Mouse (Mus musculus) stomach, embryonic 16.5 days (tissue): ENCODE measurements at regions not wholly inside any gene's neighbourhood (a gene's known extent, or its start where the extent isn't known, plus 50 kb on each side); places are given as distances from the start of the nearest gene placed in this dataset.
A peak's percentile ranks its signal among the peaks of the same experiment; 100 is the strongest.

ENCODE experiments used
- ATAC-seq: fragments of 200-750 bp; cut with Nextera tagmentation; 2 replicates; pipeline ENCODE4 v1.8.0; 2017; ENCODE audit warnings: moderate number of reproducible peaks, moderate TSS enrichment; ENCODE audit not compliant: insufficient read depth, low FRiP score
- H3K27ac ChIP-seq: fragments of 300-500 bp; sonication (generic); 2 replicates; pipeline ENCODE4 v1.5.1; 2014; ENCODE audit warnings: low read length
- H3K27me3 ChIP-seq: fragments of 300-500 bp; sonication (generic); 2 replicates; pipeline ENCODE4 v1.6.1; 2014; ENCODE audit warnings: low read length, control low read depth, mixed read lengths; ENCODE audit not compliant: control insufficient read depth, insufficient read depth
- H3K36me3 ChIP-seq: fragments of 300-500 bp; sonication (generic); 2 replicates; pipeline ENCODE4 v1.6.1; 2014; ENCODE audit warnings: low read length; ENCODE audit not compliant: control insufficient read depth, insufficient read depth
- H3K4me1 ChIP-seq: fragments of 300-500 bp; sonication (generic); 2 replicates; pipeline ENCODE4 v1.6.1; 2014; ENCODE audit warnings: low read length, control low read depth, mixed read lengths; ENCODE audit not compliant: control insufficient read depth, insufficient read depth
- H3K4me2 ChIP-seq: fragments of 300-500 bp; sonication (generic); 2 replicates; pipeline ENCODE4 v1.6.1; 2014; ENCODE audit warnings: low read depth, low read length, mixed read lengths
- H3K4me3 ChIP-seq: fragments of 300-500 bp; sonication (generic); replicated peaks from 2 replicates; pipeline ENCODE4 v1.5.1; 2014; ENCODE audit warnings: mild to moderate bottlenecking, low read length
- H3K9ac ChIP-seq: fragments of 300-500 bp; sonication (generic); 2 replicates; pipeline ENCODE4 v1.6.1; 2014; ENCODE audit warnings: low read length
- H3K9me3 ChIP-seq: fragments of 300-500 bp; sonication (generic); replicated peaks from 2 replicates; pipeline ENCODE4 v1.6.1; 2016; ENCODE audit warnings: low read length, control low read depth; ENCODE audit not compliant: control insufficient read depth
- WGBS: fragments of 180-500 bp; shearing (Covaris S2); extraction: QIAGEN DNeasy Blood & Tissue Kit; methylation state at CpG from one replicate; pipeline ENCODE4 v1.1.7; 2014; 5-methylcytosine and 5-hydroxymethylcytosine counted together

- Histone ChIP-seq H3K4me3 (no peak overlapping the region), H3K9ac (no peak overlapping the region), H3K9me3 (no peaks in the 10 kb centered on the region), H3K27ac (no peak overlapping the region), H3K27me3 (no peaks in the 10 kb centered on the region), H3K4me2 (no peak overlapping the region), H3K36me3 (no peaks in the 10 kb centered on the region), H3K4me1 (no peaks in the 10 kb centered on the region)
- WGBS: 54% methylated on average over 5 of the region's 5 CpGs
- ATAC-seq: no peak
Observed at GRCm38 (mm10) chr1:185117711-185118110, 86.2 kb upstream of the Rab3gap2 start.

GRCm38 (mm10) chr1:185113687-185114086, 90.2 kb upstream of the Rab3gap2 start:
- no peak for ATAC-seq
- Histone ChIP-seq H3K36me3 (no peaks in the 10 kb centered on the region), H3K27me3 (no peaks in the 10 kb centered on the region), H3K9ac (no peak overlapping the region), H3K4me3 (no peak overlapping the region), H3K27ac (no peak overlapping the region), H3K9me3 (no peaks in the 10 kb centered on the region), H3K4me2 (no peak overlapping the region), H3K4me1 (no peaks in the 10 kb centered on the region)
- 64% methylated on average over 6 of the region's 6 CpGs for WGBS

DNA sequence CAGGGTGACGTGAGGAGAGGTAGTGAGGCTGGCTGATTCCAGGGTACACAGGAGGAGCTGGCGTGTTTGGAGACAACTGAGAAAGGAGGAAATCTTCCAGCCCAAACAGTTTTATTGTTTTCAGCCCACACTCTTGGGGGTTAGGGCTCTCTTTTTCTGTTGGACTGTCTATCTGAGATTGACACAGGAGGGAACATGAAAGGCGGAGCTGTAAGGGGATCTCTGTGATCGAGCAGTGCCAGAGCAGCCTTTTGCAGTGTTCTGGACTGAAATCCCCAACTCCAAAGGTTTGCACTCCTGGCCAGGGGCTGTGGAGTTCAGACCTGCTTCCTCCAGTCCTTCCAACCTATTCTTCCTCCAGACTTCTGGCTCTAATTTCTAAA, 91.9 kb upstream of the Rab3gap2 start:
- WGBS: 67% methylated on average over 4 of the region's 4 CpGs
- no peak for ATAC-seq
- no peaks in the 10 kb centered on the region for H3K36me3 ChIP-seq
- no peaks in the 10 kb centered on the region for H3K27me3 ChIP-seq
- H3K4me3 ChIP-seq: no peak overlapping the region
- H3K4me2 ChIP-seq: no peak overlapping the region
- no peak overlapping the region for H3K9ac ChIP-seq
- no peak overlapping the region for H3K27ac ChIP-seq
- no peaks in the 10 kb centered on the region for H3K9me3 ChIP-seq
- no peaks in the 10 kb centered on the region for H3K4me1 ChIP-seq

DNA sequence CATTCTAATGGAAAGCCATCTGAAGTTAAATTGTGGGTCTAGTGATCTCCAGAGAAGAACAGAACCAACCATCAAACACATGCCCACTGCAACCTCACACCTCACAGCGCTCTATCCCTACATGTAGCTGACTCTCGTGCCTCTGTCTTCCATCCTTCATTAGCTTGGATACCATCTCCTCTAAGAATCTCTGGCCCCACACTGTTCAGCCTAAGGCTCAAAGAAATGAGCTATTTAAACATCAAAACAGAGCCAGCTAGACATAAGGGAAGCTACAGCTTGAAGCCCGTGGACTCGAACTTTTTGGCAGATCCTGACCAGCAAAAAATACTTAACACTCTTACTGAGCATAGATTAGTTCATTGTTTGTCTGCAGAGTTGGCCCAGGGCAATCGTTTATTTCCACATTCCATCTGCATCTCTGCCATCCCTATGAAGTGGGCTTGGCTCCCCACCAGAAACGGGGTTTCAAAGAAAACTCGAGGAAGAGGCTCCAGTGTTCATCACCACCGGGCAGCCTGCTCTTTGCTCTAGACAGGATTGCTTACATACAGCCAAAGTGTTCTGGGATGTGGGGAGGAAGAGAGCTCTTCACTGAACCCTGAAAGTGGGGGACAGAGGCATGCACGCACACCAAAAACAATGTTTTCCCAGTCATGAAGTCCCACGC, 92.4 kb upstream of the Rab3gap2 start:
- Histone ChIP-seq H3K36me3 (no peaks in the 10 kb centered on the region), H3K4me3 (no peak overlapping the region), H3K9me3 (no peaks in the 10 kb centered on the region), H3K4me1 (no peaks in the 10 kb centered on the region), H3K9ac (no peak overlapping the region), H3K27me3 (no peaks in the 10 kb centered on the region), H3K27ac (no peak overlapping the region), H3K4me2 (no peak overlapping the region)
- 56% methylated on average over 10 of the region's 10 CpGs for WGBS
- ATAC-seq: no peak

- Histone ChIP-seq H3K9me3 (no peaks in the 10 kb centered on the region), H3K36me3 (no peaks in the 10 kb centered on the region), H3K27ac (no peak overlapping the region), H3K9ac (no peak overlapping the region), H3K27me3 (no peaks in the 10 kb centered on the region), H3K4me3 (no peak overlapping the region), H3K4me1 (no peaks in the 10 kb centered on the region), H3K4me2 (no peak overlapping the region)
- no peak for ATAC-seq
- WGBS: 66% methylated on average over 7 of the region's 7 CpGs
Observed at GRCm38 (mm10) chr1:185104945-185105884, 98.7 kb upstream of the Rab3gap2 start.

DNA sequence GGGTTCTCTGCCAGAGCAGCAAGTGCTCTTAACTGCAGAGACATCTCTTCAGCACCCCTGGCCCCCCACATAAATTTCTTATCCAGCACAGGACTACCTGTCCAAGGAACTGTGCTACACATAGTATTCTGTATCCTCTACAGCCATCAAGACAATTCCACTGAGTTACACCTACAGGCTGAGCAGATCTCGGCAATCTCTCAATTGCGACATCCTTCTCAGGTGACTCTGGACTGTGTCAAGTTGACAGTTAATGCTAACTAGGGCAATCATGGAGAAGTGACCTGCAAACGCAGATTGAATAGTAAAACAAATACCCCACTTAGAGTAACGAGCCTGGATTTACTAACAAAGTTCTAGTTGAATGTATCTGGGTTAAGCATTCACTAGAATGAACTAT, 100.1 kb upstream of the Rab3gap2 start:
- no peaks in the 10 kb centered on the region for H3K4me1 ChIP-seq
- H3K27ac ChIP-seq: no peak overlapping the region
- H3K4me2 ChIP-seq: no peak overlapping the region
- no peaks in the 10 kb centered on the region for H3K36me3 ChIP-seq
- no peak overlapping the region for H3K4me3 ChIP-seq
- no peak for ATAC-seq
- 46% methylated on average over 4 of the region's 4 CpGs for WGBS
- H3K9ac ChIP-seq: no peak overlapping the region
- no peaks in the 10 kb centered on the region for H3K9me3 ChIP-seq
- no peaks in the 10 kb centered on the region for H3K27me3 ChIP-seq

- Histone ChIP-seq H3K36me3 (no peaks in the 10 kb centered on the region), H3K27me3 (no peaks in the 10 kb centered on the region; the same call in 1 of the 2 replicates), H3K27ac (no peak overlapping the region), H3K4me1 (peaks cover 8% of the 10 kb centered on the region), H3K9me3 (no peaks in the 10 kb centered on the region), H3K4me2 (no peak overlapping the region), H3K4me3 (no peak overlapping the region), H3K9ac (no peak overlapping the region)
- WGBS: 51% methylated on average over 18 of the region's 18 CpGs
- ATAC-seq: no peak
Observed at GRCm38 (mm10) chr1:185098975-185099958, 99.9 kb upstream of the Mark1 start.

DNA sequence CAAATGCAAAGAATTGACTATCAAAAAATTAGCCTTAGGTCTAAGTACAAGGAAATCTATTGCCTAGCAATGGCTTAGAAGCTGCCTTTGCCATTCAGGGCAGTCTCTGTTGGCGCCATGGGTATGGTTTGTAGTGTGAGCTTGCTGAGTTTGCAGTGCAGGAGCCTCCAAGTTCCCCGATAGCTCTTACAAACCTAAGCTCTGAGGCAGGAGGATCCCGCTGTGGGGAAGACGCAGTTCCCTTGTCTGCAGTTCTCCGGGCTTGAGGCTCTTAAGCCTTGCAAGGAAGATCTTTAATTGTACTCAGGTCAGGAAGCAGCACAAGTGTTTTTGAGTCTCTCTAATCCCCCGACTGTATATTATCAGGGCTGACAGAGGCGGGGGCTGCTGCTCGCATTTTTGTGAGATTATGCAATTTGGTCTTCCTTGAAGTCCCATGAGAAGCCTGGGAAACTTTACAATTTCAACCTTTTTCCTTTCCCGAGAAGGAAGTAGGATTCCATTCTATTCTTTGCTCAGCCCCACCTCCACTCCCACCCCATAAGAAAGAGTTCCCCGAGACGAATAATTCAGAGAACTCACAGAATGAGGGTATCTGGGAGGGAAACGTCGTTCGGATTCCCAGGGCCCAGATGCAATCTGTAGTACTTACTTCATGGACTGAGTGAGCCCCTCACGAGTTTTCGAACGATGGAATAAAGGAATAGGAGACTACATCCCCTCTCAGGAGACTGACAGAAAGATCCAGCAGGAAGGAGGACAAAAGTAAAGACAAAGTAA, 99.0 kb upstream of the Mark1 start:
- Histone ChIP-seq H3K9me3 (no peaks in the 10 kb centered on the region), H3K9ac (peak overlapping the region; percentile 37; the same call in 1 of the 2 replicates), H3K36me3 (no peaks in the 10 kb centered on the region), H3K4me2 (peak overlapping the region; percentile 17; the same call in 1 of the 2 replicates), H3K27ac (no peak overlapping the region), H3K27me3 (no peaks in the 10 kb centered on the region; the same call in 1 of the 2 replicates), H3K4me1 (peaks cover 8% of the 10 kb centered on the region), H3K4me3 (no peak overlapping the region)
- no peak for ATAC-seq
- WGBS: 15% methylated on average over 17 of the region's 17 CpGs
